Mouse (Mus musculus): ENCODE data around the gene Efna4. TPM values are rescaled to one million over a fixed set of nuclear protein-coding genes. Genes with fewer than 3 reads are reported as not detected.

Efna4 gene
- polyA plus RNA-seq, 1 experiment, result 12.5 TPM

DNA sequence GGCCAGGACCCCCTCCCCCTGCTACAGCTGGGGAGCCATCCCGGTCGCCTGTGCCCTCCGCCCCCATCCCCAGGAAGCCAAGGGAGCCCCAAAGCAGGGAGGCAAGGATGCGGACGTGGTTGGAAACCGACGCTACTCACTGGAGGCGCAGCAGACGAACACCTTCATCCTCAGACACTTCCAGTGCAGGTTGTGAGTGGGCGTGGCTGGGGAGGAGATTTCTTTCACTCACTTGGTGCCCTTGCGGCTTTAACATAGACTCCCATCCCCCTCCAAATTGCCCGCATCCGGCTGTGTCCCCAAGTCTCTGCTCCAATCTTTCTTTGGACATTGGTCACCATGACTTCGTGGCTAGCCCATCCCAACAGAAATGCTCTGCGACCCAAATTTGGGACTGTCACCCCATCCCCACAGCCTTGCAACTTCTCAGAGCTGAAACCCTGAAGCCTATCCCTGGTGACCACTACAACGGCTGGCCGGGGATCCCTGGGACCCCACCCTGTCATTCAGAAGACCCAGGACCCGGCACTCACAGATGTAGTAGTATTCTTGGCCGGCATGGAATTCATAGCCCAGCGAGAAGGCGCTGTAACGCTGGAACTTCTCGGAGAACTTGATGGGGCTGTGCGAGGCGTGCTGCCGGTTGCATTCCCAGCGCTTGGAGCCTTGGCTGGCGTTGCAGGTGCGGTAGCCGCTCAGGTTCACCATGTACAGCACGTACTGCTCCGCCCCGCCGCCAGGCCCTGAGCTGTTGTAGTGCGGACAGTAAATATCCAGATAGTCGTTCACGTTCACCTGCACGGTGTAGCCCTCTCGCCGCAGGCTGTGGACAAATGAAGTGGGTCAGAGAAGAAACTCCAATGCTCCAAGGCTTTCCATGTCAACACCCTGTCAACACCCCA lies 21.6 kb downstream of the Efna4 start:
- TF ChIP-seq CTCF (IDR thresholded peaks at IDR 0.05; ENCODE audit: borderline replicate concordance, control insufficient read depth, extremely low read depth, insufficient read depth, low read length, poor library complexity) (no peak), POLR2A (IDR thresholded peaks at IDR 0.05; ENCODE audit: control insufficient read depth, extremely low read depth, insufficient read depth, low read length, poor library complexity) (no peak)
- H3K27ac ChIP-seq (ENCODE audit: control insufficient read depth, insufficient read depth, low read length), result no peak overlapping the region
- peaks cover 30% of the 10 kb centered on the region for H3K4me1 ChIP-seq (replicated peaks; ENCODE audit: control insufficient read depth, insufficient read depth, low read length)
- peaks cover 34% of the 10 kb centered on the region for H3K27me3 ChIP-seq (ENCODE audit: control insufficient read depth, insufficient read depth, low read length)
- no peaks in the 10 kb centered on the region for H3K36me3 ChIP-seq (ENCODE audit: control insufficient read depth, insufficient read depth, low read length)
- 17% methylated on average over 40 of the region's 40 CpGs for WGBS
- DNase-seq, result peak; percentile 20
- no peak overlapping the region for H3K4me3 ChIP-seq (ENCODE audit: control insufficient read depth, insufficient read depth, low read length)

DNA sequence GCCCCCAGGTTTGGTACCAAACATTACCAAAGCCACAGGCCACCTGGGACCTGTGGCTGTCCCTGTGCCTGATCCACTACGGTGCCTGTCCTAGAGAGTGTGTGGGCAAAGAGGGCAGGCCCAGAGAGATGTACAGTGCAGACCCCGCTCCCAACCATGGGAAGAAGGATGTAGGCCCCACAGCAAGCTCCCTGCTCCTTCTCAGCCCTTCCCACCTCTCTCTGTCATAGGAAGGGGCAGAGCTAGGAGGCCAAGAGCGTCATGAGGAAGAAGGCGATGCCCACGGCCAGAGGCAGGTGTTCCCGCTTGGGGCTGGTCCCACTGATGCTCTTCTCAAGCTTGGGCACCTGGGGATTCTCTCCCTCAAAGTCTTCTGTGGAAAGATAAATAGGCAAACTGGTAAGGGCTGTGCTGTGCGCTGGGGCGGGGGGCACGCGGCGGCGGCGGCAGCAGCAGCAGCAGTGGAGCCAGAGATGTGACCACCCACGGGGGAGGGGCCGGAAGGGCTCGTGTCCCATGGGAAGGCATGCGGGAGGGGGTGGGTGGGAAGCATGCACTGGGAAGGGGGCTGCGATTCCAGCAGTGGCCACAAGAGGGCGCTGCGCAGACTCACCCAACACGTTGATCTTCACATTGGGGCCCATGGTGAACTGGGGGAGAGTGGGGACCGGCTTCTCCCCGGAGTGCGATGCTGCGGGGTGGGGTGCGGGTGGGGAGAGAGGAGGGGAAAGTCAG lies 22.5 kb downstream of the Efna4 start:
- Histone ChIP-seq H3K27ac (ENCODE audit: control insufficient read depth, insufficient read depth, low read length) (no peak overlapping the region), H3K4me3 (ENCODE audit: control insufficient read depth, insufficient read depth, low read length) (no peak overlapping the region), H3K27me3 (ENCODE audit: control insufficient read depth, insufficient read depth, low read length) (peaks cover 26% of the 10 kb centered on the region), H3K36me3 (ENCODE audit: control insufficient read depth, insufficient read depth, low read length) (no peaks in the 10 kb centered on the region), H3K4me1 (replicated peaks; ENCODE audit: control insufficient read depth, insufficient read depth, low read length) (peaks cover 22% of the 10 kb centered on the region)
- TF ChIP-seq CTCF (IDR thresholded peaks at IDR 0.05; ENCODE audit: borderline replicate concordance, control insufficient read depth, extremely low read depth, insufficient read depth, low read length, poor library complexity) (peak; percentile 75; the same call in 1 of the 2 replicates), POLR2A (IDR thresholded peaks at IDR 0.05; ENCODE audit: control insufficient read depth, extremely low read depth, insufficient read depth, low read length, poor library complexity) (no peak)
- peak; percentile 62 for DNase-seq
- 9% methylated on average over 26 of the region's 26 CpGs for WGBS

DNA sequence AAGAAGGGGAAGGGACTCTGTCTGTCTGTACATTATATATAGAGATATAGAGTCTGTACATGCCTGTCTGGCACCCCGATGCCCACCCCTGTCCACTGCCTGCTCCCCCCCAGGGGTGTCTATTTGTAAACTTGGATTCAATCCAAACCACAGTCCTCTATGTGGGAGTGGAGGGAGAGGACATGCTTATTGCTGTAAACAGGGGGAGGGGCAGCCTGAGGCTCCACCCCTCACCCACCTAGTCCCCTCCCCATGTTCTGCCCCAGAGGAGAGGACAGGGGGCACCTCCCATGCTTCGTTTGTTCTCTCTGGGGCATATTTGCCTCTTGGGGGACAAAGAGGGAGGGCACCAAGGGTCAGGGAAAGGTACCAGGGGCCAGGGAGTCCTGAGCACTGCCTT lies 23.0 kb downstream of the Efna4 start:
- Histone ChIP-seq H3K4me1 (replicated peaks; ENCODE audit: control insufficient read depth, insufficient read depth, low read length) (peaks cover 17% of the 10 kb centered on the region), H3K4me3 (ENCODE audit: control insufficient read depth, insufficient read depth, low read length) (no peak overlapping the region), H3K27me3 (ENCODE audit: control insufficient read depth, insufficient read depth, low read length) (peaks cover 20% of the 10 kb centered on the region), H3K36me3 (ENCODE audit: control insufficient read depth, insufficient read depth, low read length) (no peaks in the 10 kb centered on the region), H3K27ac (ENCODE audit: control insufficient read depth, insufficient read depth, low read length) (no peak overlapping the region)
- TF ChIP-seq POLR2A (IDR thresholded peaks at IDR 0.05; ENCODE audit: control insufficient read depth, extremely low read depth, insufficient read depth, low read length, poor library complexity) (no peak), CTCF (IDR thresholded peaks at IDR 0.05; ENCODE audit: borderline replicate concordance, control insufficient read depth, extremely low read depth, insufficient read depth, low read length, poor library complexity) (no peak)
- DNase-seq, result no peak
- WGBS, result 63% methylated on average over 2 of the region's 2 CpGs

DNA sequence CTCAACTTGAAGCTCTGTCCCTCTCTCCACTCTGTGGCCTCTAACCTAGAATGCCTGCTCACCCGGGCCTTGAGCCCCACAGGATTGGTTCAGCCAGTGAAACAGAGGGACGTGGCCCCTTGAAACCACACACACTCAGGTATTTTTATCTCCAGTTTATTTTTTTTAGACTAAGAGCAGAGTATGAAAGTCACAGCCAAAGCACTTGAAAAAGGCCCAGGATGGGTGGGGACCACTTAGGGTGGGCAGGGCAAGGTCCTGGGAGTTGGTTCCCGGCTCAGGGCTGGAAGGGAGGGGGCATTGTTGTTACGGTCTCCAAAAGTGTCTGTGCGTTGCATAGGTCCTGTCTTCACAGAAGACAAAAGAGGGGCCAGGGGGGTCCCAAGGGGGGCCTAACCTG lies 23.5 kb downstream of the Efna4 start:
- peaks cover 16% of the 10 kb centered on the region for H3K27me3 ChIP-seq (ENCODE audit: control insufficient read depth, insufficient read depth, low read length)
- H3K4me1 ChIP-seq (replicated peaks; ENCODE audit: control insufficient read depth, insufficient read depth, low read length), result peaks cover 12% of the 10 kb centered on the region
- 71% methylated on average over 5 of the region's 5 CpGs for WGBS
- no peak for DNase-seq
- H3K36me3 ChIP-seq (ENCODE audit: control insufficient read depth, insufficient read depth, low read length), result no peaks in the 10 kb centered on the region
- no peak overlapping the region for H3K4me3 ChIP-seq (ENCODE audit: control insufficient read depth, insufficient read depth, low read length)
- TF ChIP-seq CTCF (IDR thresholded peaks at IDR 0.05; ENCODE audit: borderline replicate concordance, control insufficient read depth, extremely low read depth, insufficient read depth, low read length, poor library complexity) (no peak), POLR2A (IDR thresholded peaks at IDR 0.05; ENCODE audit: control insufficient read depth, extremely low read depth, insufficient read depth, low read length, poor library complexity) (no peak)
- H3K27ac ChIP-seq (ENCODE audit: control insufficient read depth, insufficient read depth, low read length), result no peak overlapping the region

DNA sequence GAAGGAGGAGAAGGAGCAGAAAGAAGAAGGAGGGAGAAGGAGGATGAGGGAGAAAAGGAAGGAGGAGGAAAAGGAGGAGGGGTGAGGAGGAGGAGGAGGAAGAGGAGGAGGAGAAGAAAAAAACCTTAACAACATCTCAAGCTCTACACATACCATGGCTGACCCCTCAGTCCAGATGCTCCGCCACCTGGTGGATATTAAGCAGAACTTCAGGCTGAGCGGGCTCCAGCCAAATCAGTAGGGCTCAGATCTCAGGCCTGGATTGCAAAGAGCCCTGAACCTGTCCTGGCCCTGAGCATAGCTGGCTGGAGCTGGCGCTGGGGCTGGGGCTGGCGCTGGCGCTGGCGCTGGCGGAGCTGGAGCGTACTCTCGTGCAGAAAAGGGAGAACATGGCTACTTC lies 29.7 kb downstream of the Efna4 start:
- H3K4me3 ChIP-seq (ENCODE audit: control insufficient read depth, insufficient read depth, low read length), result no peak overlapping the region
- no peaks in the 10 kb centered on the region for H3K36me3 ChIP-seq (ENCODE audit: control insufficient read depth, insufficient read depth, low read length)
- H3K4me1 ChIP-seq (replicated peaks; ENCODE audit: control insufficient read depth, insufficient read depth, low read length), result peaks cover 8% of the 10 kb centered on the region
- peak; percentile 54 for DNase-seq
- H3K27ac ChIP-seq (ENCODE audit: control insufficient read depth, insufficient read depth, low read length), result no peak overlapping the region
- TF ChIP-seq POLR2A (IDR thresholded peaks at IDR 0.05; ENCODE audit: control insufficient read depth, extremely low read depth, insufficient read depth, low read length, poor library complexity) (no peak), CTCF (IDR thresholded peaks at IDR 0.05; ENCODE audit: borderline replicate concordance, control insufficient read depth, extremely low read depth, insufficient read depth, low read length, poor library complexity) (peak; percentile 76; the same call in 1 of the 2 replicates)
- H3K27me3 ChIP-seq (ENCODE audit: control insufficient read depth, insufficient read depth, low read length), result no peaks in the 10 kb centered on the region
- 9% methylated on average over 9 of the region's 9 CpGs for WGBS

DNA sequence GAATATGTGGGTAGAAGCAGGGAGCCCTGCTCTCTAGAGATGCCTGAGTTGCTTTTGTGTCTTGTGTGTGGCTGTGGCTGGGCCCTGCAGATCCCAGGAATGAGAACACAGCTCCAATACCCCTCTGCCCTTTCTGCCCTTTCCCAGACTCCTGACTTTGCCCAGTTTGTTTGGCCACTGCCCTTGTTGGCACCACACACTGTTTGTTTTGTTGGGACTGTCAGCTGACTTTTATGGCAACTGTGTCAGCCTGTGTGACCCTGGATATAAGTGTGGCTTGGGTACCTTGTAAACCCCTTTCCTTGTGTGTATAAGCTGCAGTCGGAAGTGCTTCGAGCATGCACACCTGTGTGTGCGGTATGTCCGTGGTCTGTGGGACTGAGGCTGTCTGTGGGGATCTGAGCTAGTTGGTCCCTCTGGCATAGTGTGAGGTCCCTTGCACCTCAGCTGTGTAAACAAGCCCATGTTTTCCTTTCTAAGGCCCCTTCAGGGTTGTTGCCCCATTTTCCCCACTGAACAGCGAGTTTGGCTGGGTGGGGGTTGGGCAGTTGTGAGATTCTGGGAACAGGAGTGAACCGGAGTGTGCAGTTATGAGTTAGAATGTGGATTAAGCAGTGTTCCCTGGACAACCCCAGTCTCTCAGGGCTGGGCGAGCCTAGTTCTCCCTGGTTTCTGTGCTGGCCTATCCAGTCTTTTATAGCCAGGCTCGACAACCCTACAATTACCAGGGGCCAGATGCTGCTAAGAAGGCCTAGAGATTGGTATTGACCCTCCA lies 32.1 kb downstream of the Efna4 start:
- Histone ChIP-seq H3K36me3 (ENCODE audit: control insufficient read depth, insufficient read depth, low read length) (no peaks in the 10 kb centered on the region), H3K27ac (ENCODE audit: control insufficient read depth, insufficient read depth, low read length) (no peak overlapping the region), H3K27me3 (ENCODE audit: control insufficient read depth, insufficient read depth, low read length) (no peaks in the 10 kb centered on the region), H3K4me3 (ENCODE audit: control insufficient read depth, insufficient read depth, low read length) (no peak overlapping the region), H3K4me1 (replicated peaks; ENCODE audit: control insufficient read depth, insufficient read depth, low read length) (peaks cover 8% of the 10 kb centered on the region)
- no peak for DNase-seq
- TF ChIP-seq POLR2A (IDR thresholded peaks at IDR 0.05; ENCODE audit: control insufficient read depth, extremely low read depth, insufficient read depth, low read length, poor library complexity), result no peak
- 69% methylated on average over 8 of the region's 8 CpGs for WGBS

Measured in thymus, adult 2 months (tissue).